ENCODE assay signal across 9 mouse cellular contexts in the genomic region with DNA sequence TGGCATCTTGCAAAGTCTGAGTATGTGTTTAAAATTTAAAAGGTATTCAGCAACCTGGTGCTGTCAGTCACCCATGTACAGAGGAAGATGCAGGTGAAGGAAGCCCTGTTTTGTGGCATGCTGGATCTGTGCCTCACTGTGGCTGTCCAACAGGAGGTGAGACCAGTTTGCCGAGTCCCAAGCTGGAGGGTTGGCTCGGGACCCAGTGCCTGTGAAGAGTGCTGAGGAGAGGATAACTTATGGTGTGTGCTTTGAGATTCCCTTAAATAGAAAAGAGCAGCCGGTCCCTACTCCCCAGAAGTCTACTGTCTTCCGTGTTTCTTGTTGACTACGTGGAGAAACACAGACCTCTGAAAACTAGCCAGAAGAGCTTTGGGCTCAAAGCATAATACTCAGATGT.
A peak's percentile ranks its signal among the peaks of the same experiment; 100 is the strongest.
DNase-seq lines count a peak whose midpoint lies in the region.
"Had no signal": no experiment of that assay in that cellular context is flagged by ENCODE, and none has a peak within 500 bp of the region (broad histone marks: within the 10 kb centered on the region; RNA-seq: fewer than 3 reads in every experiment).

No protein-coding gene starts in this region.

- intact Hi-C loops in gastrocnemius, postnatal 36 days (cut with DNase I): no loop called here

- DNase-seq in adrenal gland, postnatal 25 days: peak; percentile 13
- DNase-seq in adrenal gland, postnatal 14 days: no peak
- DNase-seq in gastrocnemius, postnatal 25 days: peak; percentile 12
- DNase-seq in gastrocnemius, postnatal 36 days: no peak
- DNase-seq in right cerebral cortex, postnatal 14 days: peak; percentile 36
- DNase-seq in right cerebral cortex, postnatal 25 days: no peak
- DNase-seq in cerebellum, postnatal 14 days: peak; percentile 65 to 75
- no peak for DNase-seq in lung, postnatal 4 days
- DNase-seq: lung, postnatal 14 days had no signal

Comparison
In these comparisons a context has a peak if more than half of its experiments do, and no peak if none do; other contexts are left out.
1. DNase-seq: peak in adrenal gland, postnatal 25 days (single experiment), gastrocnemius, postnatal 25 days (single experiment), right cerebral cortex, postnatal 14 days (single experiment) and cerebellum, postnatal 14 days (2 of 2); none in adrenal gland, postnatal 14 days (single experiment), gastrocnemius, postnatal 36 days (0 of 2), right cerebral cortex, postnatal 25 days (single experiment) and lung, postnatal 4 days (0 of 2).